Mouse (Mus musculus): ENCODE data around the gene Lrba.

The Lrba gene

GRCm38 (mm10) chr3:86561396-86561795, 336.9 kb downstream of the Lrba start:
- no peak for DNase-seq

GRCm38 (mm10) chr3:86567312-86567711, 342.8 kb downstream of the Lrba start:
- DNase-seq, result no peak

- no peak for DNase-seq
Observed at GRCm38 (mm10) chr3:86571518-86571917, 347.0 kb downstream of the Lrba start.

- DNase-seq, result no peak
Observed at GRCm38 (mm10) chr3:86572519-86573244, 348.2 kb downstream of the Lrba start.

GRCm38 (mm10) chr3:86575312-86575711, 350.8 kb downstream of the Lrba start:
- no peak for DNase-seq

- DNase-seq, result no peak
Observed at GRCm38 (mm10) chr3:86602284-86602683, 377.8 kb downstream of the Lrba start.

- no peak for DNase-seq
Observed at GRCm38 (mm10) chr3:86605775-86606174, 381.3 kb downstream of the Lrba start.

- DNase-seq, result no peak
Observed at GRCm38 (mm10) chr3:86627008-86627743, 402.7 kb downstream of the Lrba start.

GRCm38 (mm10) chr3:86629379-86629778, 404.9 kb downstream of the Lrba start:
- no peak for DNase-seq

- no peak for DNase-seq
Observed at GRCm38 (mm10) chr3:86635464-86635863, 411.0 kb downstream of the Lrba start.

- DNase-seq, result no peak
Observed at GRCm38 (mm10) chr3:86635940-86636339, 411.5 kb downstream of the Lrba start.

GRCm38 (mm10) chr3:86638552-86639348, 414.3 kb downstream of the Lrba start:
- DNase-seq, result no peak

- DNase-seq, result no peak
Observed at GRCm38 (mm10) chr3:86641393-86641792, 416.9 kb downstream of the Lrba start.

GRCm38 (mm10) chr3:86641796-86642195, 417.3 kb downstream of the Lrba start:
- DNase-seq, result no peak

- DNase-seq, result no peak
Observed at GRCm38 (mm10) chr3:86646771-86647170, 422.3 kb downstream of the Lrba start.

- no peak for DNase-seq
Observed at GRCm38 (mm10) chr3:86651006-86651405, 426.5 kb downstream of the Lrba start.

- no peak for DNase-seq
Observed at GRCm38 (mm10) chr3:86659326-86659725, 434.8 kb downstream of the Lrba start.

- no peak for DNase-seq
Observed at GRCm38 (mm10) chr3:86664399-86664798, 439.9 kb downstream of the Lrba start.

- no peak for DNase-seq
Observed at GRCm38 (mm10) chr3:86668146-86668545, 443.7 kb downstream of the Lrba start.

- no peak for DNase-seq
Observed at GRCm38 (mm10) chr3:86677573-86678155, 453.2 kb downstream of the Lrba start.

- DNase-seq, result no peak
Observed at GRCm38 (mm10) chr3:86687571-86688209, 463.2 kb downstream of the Lrba start.

GRCm38 (mm10) chr3:86688438-86688837, 464.0 kb downstream of the Lrba start:
- DNase-seq, result no peak

- DNase-seq, result no peak
Observed at GRCm38 (mm10) chr3:86689305-86689704, 464.8 kb downstream of the Lrba start.

All from kidney, adult 11 months (tissue).